Mouse (Mus musculus) left cerebral cortex, adult 11 months (tissue): ENCODE data around the gene A730049H05Rik.

Experiments used
- DNase-seq: peaks from one replicate; pipeline ENCODE4 v3.0.0; 2022; ENCODE audit warnings: low spot score

The A730049H05Rik gene

GRCm38 (mm10) chr6:92879700-92880265 is 63.5 kb downstream of the A730049H05Rik start:
- DNase-seq, result no peak

GRCm38 (mm10) chr6:92882446-92882845 is 66.2 kb downstream of the A730049H05Rik start:
- DNase-seq, result no peak

- DNase-seq, result no peak
These were observed 67.0 kb downstream of the A730049H05Rik start for GRCm38 (mm10) chr6:92883131-92883900.

GRCm38 (mm10) chr6:92891535-92891934 is 75.3 kb downstream of the A730049H05Rik start:
- no peak for DNase-seq
